Mouse (Mus musculus) midbrain, embryonic 10.5 days (tissue): ENCODE measurements around the gene Isyna1. TPM values are rescaled to one million over a fixed set of nuclear protein-coding genes. Genes with fewer than 3 reads are reported as not detected.

Source experiments
- DNase-seq: peaks from one replicate; pipeline ENCODE4 v3.0.0-alpha.2; 2017; ENCODE audit warnings: low spot score
- H3K27ac ChIP-seq: fragments of 300-500 bp; sonication (generic); replicated peaks from 2 replicates; pipeline ENCODE4 v1.5.1; 2016; ENCODE audit warnings: mild to moderate bottlenecking
- H3K27me3 ChIP-seq: fragments of 300-500 bp; sonication (generic); 2 replicates; pipeline ENCODE4 v1.6.1; 2016; ENCODE audit warnings: low read depth, mild to moderate bottlenecking; ENCODE audit not compliant: poor library complexity, severe bottlenecking
- H3K36me3 ChIP-seq: fragments of 300-500 bp; sonication (generic); 2 replicates; pipeline ENCODE4 v1.6.1; 2016; ENCODE audit warnings: mild to moderate bottlenecking, moderate library complexity
- H3K4me1 ChIP-seq: fragments of 300-500 bp; sonication (generic); 2 replicates; pipeline ENCODE4 v1.6.1; 2016
- H3K4me3 ChIP-seq: fragments of 300-500 bp; sonication (generic); 2 replicates; pipeline ENCODE4 v1.5.1; 2016; ENCODE audit warnings: mild to moderate bottlenecking, moderate library complexity
- H3K9me3 ChIP-seq: fragments of 300-500 bp; sonication (generic); replicated peaks from 2 replicates; pipeline ENCODE4 v1.6.1; 2016; ENCODE audit warnings: mild to moderate bottlenecking
- WGBS: fragments of 180-500 bp; shearing (Covaris S2); methylation state at CpG from one replicate; pipeline ENCODE4 v1.1.7; 2016; 5-methylcytosine and 5-hydroxymethylcytosine counted together
- polyA plus RNA-seq: library from polyadenylated mRNA; unstranded; fragments of >200 nt; fragmentation: Nextera tagmentation; extraction: Ambion mirVana; gene quantifications from 2 replicates; pipeline ENCODE4 v1.2.1, GENCODE M21; 2016

Isyna1 gene
- polyA plus RNA-seq, 1 experiment from 2014 or later, result 137 TPM

GRCm38 (mm10) chr8:70561357-70561756 lies 32.8 kb upstream of the Isyna1 start:
- H3K9me3 ChIP-seq, result no peaks in the 10 kb centered on the region
- 85% methylated on average over 4 of the region's 4 CpGs for WGBS
- no peak overlapping the region for H3K4me3 ChIP-seq
- no peaks in the 10 kb centered on the region for H3K27me3 ChIP-seq
- H3K27ac ChIP-seq, result no peak overlapping the region
- H3K4me1 ChIP-seq, result peaks cover 36% of the 10 kb centered on the region
- no peak for DNase-seq
- H3K36me3 ChIP-seq, result 0 out of 2 replicates have a peak, but pooled peaks cover 5% of the 10 kb centered on the region

- DNase-seq, result no peak
- H3K36me3 ChIP-seq, result 0 out of 2 replicates have a peak, but pooled peaks cover 5% of the 10 kb centered on the region
- 88% methylated on average over 7 of the region's 7 CpGs for WGBS
Observed at GRCm38 (mm10) chr8:70561809-70562535, 32.2 kb upstream of the Isyna1 start.

GRCm38 (mm10) chr8:70562802-70563201 lies 31.4 kb upstream of the Isyna1 start:
- H3K4me3 ChIP-seq, result no peak overlapping the region
- no peak for DNase-seq

More at GRCm38 (mm10) chr8:70561809-70562535, 32.2 kb upstream of the Isyna1 start:
- H3K9me3 ChIP-seq, result no peaks in the 10 kb centered on the region
- H3K4me1 ChIP-seq, result peaks cover 36% of the 10 kb centered on the region
- no peak overlapping the region; the same call in 1 of the 2 replicates for H3K27ac ChIP-seq
- no peak overlapping the region for H3K4me3 ChIP-seq
- no peaks in the 10 kb centered on the region for H3K27me3 ChIP-seq

GRCm38 (mm10) chr8:70563763-70564387 lies 30.3 kb upstream of the Isyna1 start:
- peaks cover 32% of the 10 kb centered on the region for H3K4me1 ChIP-seq
- 0 out of 2 replicates have a peak, but pooled peaks cover 2% of the 10 kb centered on the region for H3K36me3 ChIP-seq
- H3K9me3 ChIP-seq, result no peaks in the 10 kb centered on the region
- no peaks in the 10 kb centered on the region for H3K27me3 ChIP-seq
- H3K4me3 ChIP-seq, result no peak overlapping the region
- no peak for DNase-seq
- H3K27ac ChIP-seq, result no peak overlapping the region
- 94% methylated on average over 6 of the region's 6 CpGs for WGBS

More at GRCm38 (mm10) chr8:70562802-70563201, 31.4 kb upstream of the Isyna1 start:
- peaks cover 36% of the 10 kb centered on the region for H3K4me1 ChIP-seq
- 0 out of 2 replicates have a peak, but pooled peaks cover 5% of the 10 kb centered on the region for H3K36me3 ChIP-seq
- H3K9me3 ChIP-seq, result no peaks in the 10 kb centered on the region
- WGBS, result 84% methylated on average over 3 of the region's 3 CpGs
- no peak overlapping the region for H3K27ac ChIP-seq
- no peaks in the 10 kb centered on the region for H3K27me3 ChIP-seq

GRCm38 (mm10) chr8:70564696-70565235 lies 29.4 kb upstream of the Isyna1 start:
- H3K4me1 ChIP-seq, result peaks cover 32% of the 10 kb centered on the region
- DNase-seq, result no peak
- H3K36me3 ChIP-seq, result 0 out of 2 replicates have a peak, but pooled peaks cover 2% of the 10 kb centered on the region
- no peaks in the 10 kb centered on the region for H3K9me3 ChIP-seq
- H3K27me3 ChIP-seq, result no peaks in the 10 kb centered on the region
- whole genome bisulfite sequencing, result 81% methylated on average over 3 of the region's 3 CpGs
- H3K27ac ChIP-seq, result no peak overlapping the region
- H3K4me3 ChIP-seq, result no peak overlapping the region

- Histone ChIP-seq H3K27ac (no peak overlapping the region), H3K4me1 (peaks cover 34% of the 10 kb centered on the region), H3K27me3 (no peaks in the 10 kb centered on the region), H3K36me3 (0 out of 2 replicates have a peak, but pooled peaks cover 2% of the 10 kb centered on the region), H3K9me3 (no peaks in the 10 kb centered on the region), H3K4me3 (no peak overlapping the region)
- DNase-seq, result no peak
- whole genome bisulfite sequencing, result 77% methylated on average over 3 of the region's 3 CpGs
Observed at GRCm38 (mm10) chr8:70565561-70565960, 28.6 kb upstream of the Isyna1 start.

GRCm38 (mm10) chr8:70570360-70570759 lies 23.8 kb upstream of the Isyna1 start:
- H3K4me3 ChIP-seq, result no peak overlapping the region
- no peak for DNase-seq
- H3K36me3 ChIP-seq, result peaks cover 26% of the 10 kb centered on the region
- no peaks in the 10 kb centered on the region for H3K9me3 ChIP-seq
- no peaks in the 10 kb centered on the region for H3K27me3 ChIP-seq
- peaks cover 14% of the 10 kb centered on the region; the same call in 1 of the 2 replicates for H3K4me1 ChIP-seq
- no peak overlapping the region for H3K27ac ChIP-seq

GRCm38 (mm10) chr8:70570990-70571389 lies 23.2 kb upstream of the Isyna1 start:
- Histone ChIP-seq H3K4me1 (peaks cover 14% of the 10 kb centered on the region; the same call in 1 of the 2 replicates), H3K36me3 (peaks cover 26% of the 10 kb centered on the region), H3K9me3 (no peaks in the 10 kb centered on the region), H3K4me3 (no peak overlapping the region), H3K27me3 (no peaks in the 10 kb centered on the region), H3K27ac (no peak overlapping the region)
- no peak for DNase-seq
- 86% methylated on average over 6 of the region's 6 CpGs for WGBS

GRCm38 (mm10) chr8:70574302-70574701 lies 19.9 kb upstream of the Isyna1 start:
- H3K4me1 ChIP-seq, result peaks cover 14% of the 10 kb centered on the region; the same call in 1 of the 2 replicates
- H3K9me3 ChIP-seq, result no peaks in the 10 kb centered on the region
- no peaks in the 10 kb centered on the region for H3K27me3 ChIP-seq
- H3K36me3 ChIP-seq, result peaks cover 44% of the 10 kb centered on the region
- no peak overlapping the region for H3K27ac ChIP-seq
- H3K4me3 ChIP-seq, result no peak overlapping the region
- no peak for DNase-seq

- WGBS, result 88% methylated on average over 4 of the region's 4 CpGs
- Histone ChIP-seq H3K36me3 (peaks cover 47% of the 10 kb centered on the region), H3K4me3 (no peak overlapping the region)
Observed at GRCm38 (mm10) chr8:70574915-70575314, 19.3 kb upstream of the Isyna1 start.

GRCm38 (mm10) chr8:70577207-70577606 lies 17.0 kb upstream of the Isyna1 start:
- Histone ChIP-seq H3K4me1 (no peaks in the 10 kb centered on the region), H3K9me3 (no peaks in the 10 kb centered on the region), H3K27ac (no peak overlapping the region), H3K27me3 (no peaks in the 10 kb centered on the region), H3K36me3 (peaks cover 70% of the 10 kb centered on the region), H3K4me3 (no peak overlapping the region)
- WGBS, result 96% methylated on average over 3 of the region's 3 CpGs
- DNase-seq, result no peak

More at GRCm38 (mm10) chr8:70574915-70575314, 19.3 kb upstream of the Isyna1 start:
- no peak overlapping the region for H3K27ac ChIP-seq
- no peaks in the 10 kb centered on the region for H3K27me3 ChIP-seq
- H3K9me3 ChIP-seq, result no peaks in the 10 kb centered on the region
- peaks cover 12% of the 10 kb centered on the region; the same call in 1 of the 2 replicates for H3K4me1 ChIP-seq
- no peak for DNase-seq

- no peaks in the 10 kb centered on the region for H3K4me1 ChIP-seq
- whole genome bisulfite sequencing, result 94% methylated on average over 18 of the region's 18 CpGs
- no peak for DNase-seq
- H3K9me3 ChIP-seq, result no peaks in the 10 kb centered on the region
- no peak overlapping the region for H3K4me3 ChIP-seq
- H3K27ac ChIP-seq, result no peak overlapping the region
- no peaks in the 10 kb centered on the region for H3K27me3 ChIP-seq
- peaks cover 96% of the 10 kb centered on the region for H3K36me3 ChIP-seq
Observed at GRCm38 (mm10) chr8:70583476-70584387, 10.4 kb upstream of the Isyna1 start.
